Mouse (Mus musculus): ENCODE measurements around the gene Ifitm10. TPM values are rescaled to one million over a fixed set of nuclear protein-coding genes. Genes with fewer than 3 reads are reported as not detected.
"Not testable (repeated sequence)": the region's sequence is repeated elsewhere in the genome, so short reads cannot be mapped to it uniquely, and the experiment has no call there.

Gene Ifitm10
- total and polyA plus RNA-seq, 2 experiments from 2014 or later: 5.6 to 13.0 TPM

DNA sequence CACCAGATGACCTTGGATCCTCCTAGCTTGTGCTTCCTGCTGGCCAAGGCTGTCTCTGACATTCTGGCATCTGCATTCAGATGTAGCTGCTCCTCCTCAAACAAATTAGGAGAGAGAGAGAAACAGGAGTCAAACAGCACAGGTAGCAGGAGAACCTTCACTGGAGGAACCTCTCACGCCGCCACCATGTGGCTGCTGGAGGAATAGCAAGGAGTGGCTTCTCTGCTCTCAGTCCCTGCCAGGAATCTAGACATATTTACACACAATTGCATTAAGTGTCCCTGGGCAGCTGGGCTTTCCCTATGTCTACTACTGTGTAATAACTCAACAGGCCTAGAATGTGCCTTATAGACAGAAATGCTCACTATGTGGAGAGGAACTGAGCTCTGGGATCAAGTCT lies 79.7 kb downstream of the Ifitm10 start:
- not testable (repeated sequence) for H3K27ac ChIP-seq (ENCODE audit: low read depth, low read length); H3K4me1 ChIP-seq (ENCODE audit: insufficient read depth); H3K4me2 ChIP-seq (ENCODE audit: low read depth); H3K9ac ChIP-seq; ATAC-seq; H3K36me3 ChIP-seq (ENCODE audit: insufficient read depth); H3K27me3 ChIP-seq (ENCODE audit: insufficient read depth, low read length); H3K4me3 ChIP-seq (ENCODE audit: low read depth, low read length); H3K9me3 ChIP-seq (ENCODE audit: low read length)
- 0% methylated on average over 2 of the region's 2 CpGs for WGBS
- DNase-seq: peak; percentile 40
- TF ChIP-seq CTCF (IDR thresholded peaks at IDR 0.05; ENCODE audit: low read depth): peak; percentile 71

DNA sequence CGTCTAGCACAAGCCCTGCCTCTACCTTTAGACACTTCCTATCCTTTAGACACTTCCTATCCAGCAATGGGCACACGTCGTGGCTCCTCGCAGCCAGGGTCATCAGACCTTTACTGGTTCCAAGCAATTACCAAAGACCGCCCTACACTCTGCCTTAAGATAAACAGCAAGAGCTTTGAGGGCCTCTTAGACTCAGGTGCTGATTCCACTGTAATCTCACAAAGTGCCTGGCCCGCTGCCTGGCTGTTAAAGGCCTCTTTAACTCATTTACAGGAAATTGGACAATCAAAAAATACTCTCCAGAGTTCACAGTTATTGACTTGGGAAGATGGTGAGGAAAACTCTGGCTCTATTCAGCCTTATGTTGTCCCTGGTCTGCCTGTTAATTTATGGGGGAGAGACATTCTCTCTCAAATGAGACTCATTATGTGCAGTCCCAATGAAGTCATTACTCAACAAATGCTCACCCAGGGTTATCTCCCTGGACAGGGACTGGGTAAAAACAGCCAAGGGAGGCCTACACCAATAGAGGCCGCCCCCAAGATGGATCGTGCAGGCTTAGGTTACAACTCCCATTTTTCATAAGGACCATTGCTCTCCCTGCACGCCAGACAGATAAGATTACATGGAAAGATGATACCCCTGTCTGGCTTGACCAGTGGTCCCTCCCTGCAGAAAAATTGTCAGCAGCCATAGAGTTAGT lies 87.5 kb downstream of the Ifitm10 start:
- H3K9ac ChIP-seq; H3K4me2 ChIP-seq (ENCODE audit: low read depth); H3K27me3 ChIP-seq (ENCODE audit: insufficient read depth, low read length); H3K4me1 ChIP-seq (ENCODE audit: insufficient read depth); H3K27ac ChIP-seq (ENCODE audit: low read depth, low read length); H3K4me3 ChIP-seq (ENCODE audit: low read depth, low read length); ATAC-seq; H3K36me3 ChIP-seq (ENCODE audit: insufficient read depth); H3K9me3 ChIP-seq (ENCODE audit: low read length); DNase-seq: not testable (repeated sequence)
- 84% methylated on average over 9 of the region's 9 CpGs for WGBS

DNA sequence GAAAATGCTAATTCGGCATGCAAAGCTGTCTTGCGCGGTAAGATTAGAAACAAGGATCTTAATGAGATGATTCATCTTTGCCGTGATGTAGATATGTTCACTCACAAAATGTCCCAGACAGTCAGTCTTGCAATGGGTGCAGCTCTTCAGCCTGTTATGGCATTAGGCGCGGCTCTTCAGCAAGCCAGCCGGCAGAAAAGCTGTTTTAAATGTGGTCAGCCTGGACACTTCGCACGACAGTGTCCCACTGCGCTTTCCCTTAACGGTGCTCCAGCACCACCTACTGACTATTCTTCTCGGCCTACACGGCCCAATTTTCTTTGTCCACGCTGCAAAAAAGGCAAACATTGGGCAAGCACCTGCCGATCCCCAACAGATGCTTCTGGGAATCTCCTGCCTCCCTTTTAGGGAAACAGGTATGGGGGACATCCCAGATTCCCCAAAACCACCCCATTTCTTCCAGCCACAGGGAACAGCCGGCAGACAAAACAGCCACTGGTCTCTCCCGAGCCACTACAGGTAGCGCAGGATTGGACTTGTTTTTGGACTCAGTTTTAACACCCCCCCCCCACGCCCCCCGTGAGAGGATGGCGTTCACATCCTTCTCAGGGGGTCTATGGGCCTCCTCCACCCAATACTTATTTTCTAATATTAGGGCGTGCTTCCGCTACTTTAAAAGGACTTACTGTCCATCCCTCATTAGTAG lies 88.3 kb downstream of the Ifitm10 start:
- H3K4me3 ChIP-seq (ENCODE audit: low read depth, low read length): peak overlapping the region; percentile 59
- ATAC-seq (peak; percentile 71), DNase-seq (no peak)
- peak; percentile 54 for TF ChIP-seq CTCF (IDR thresholded peaks at IDR 0.05; ENCODE audit: low read depth)
- 0 out of 2 replicates have a peak, but pooled peaks cover 3% of the 10 kb centered on the region for H3K4me1 ChIP-seq (ENCODE audit: insufficient read depth)
- WGBS: 22% methylated on average over 23 of the region's 23 CpGs
- H3K27ac ChIP-seq (ENCODE audit: low read depth, low read length): peak overlapping the region; percentile 4; the same call in 1 of the 2 replicates
- H3K27me3 ChIP-seq (ENCODE audit: insufficient read depth, low read length): no peaks in the 10 kb centered on the region
- peak overlapping the region; percentile 53; the same call in 1 of the 2 replicates for H3K9ac ChIP-seq
- peak overlapping the region; percentile 82 for H3K4me2 ChIP-seq (ENCODE audit: low read depth)
- no peaks in the 10 kb centered on the region for H3K36me3 ChIP-seq (ENCODE audit: insufficient read depth)
- H3K9me3 ChIP-seq (ENCODE audit: low read length): no peaks in the 10 kb centered on the region

DNA sequence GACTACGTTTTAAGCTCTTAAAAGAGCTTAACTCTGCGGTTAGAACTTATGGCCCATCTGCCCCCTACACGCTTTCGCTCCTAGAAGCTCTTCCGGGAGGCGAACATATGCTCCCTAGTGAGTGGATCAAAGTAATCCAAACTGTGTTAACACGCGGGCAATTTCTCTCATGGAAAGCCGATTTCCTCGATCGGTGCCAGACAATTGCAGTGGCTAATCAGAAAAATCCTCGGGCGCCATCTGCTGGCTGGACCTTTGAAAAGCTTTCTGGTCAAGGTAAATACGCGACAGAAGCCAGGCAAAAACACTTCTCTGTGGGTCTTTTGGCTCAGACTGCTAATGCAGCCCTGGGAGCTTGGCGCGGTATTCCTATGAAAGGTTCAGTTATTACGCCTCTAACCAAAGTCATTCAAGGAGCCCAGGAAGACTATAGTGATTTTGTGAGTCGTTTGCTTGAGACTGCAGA lies 88.9 kb downstream of the Ifitm10 start:
- peak overlapping the region; percentile 59 for H3K4me3 ChIP-seq (ENCODE audit: low read depth, low read length)
- H3K4me2 ChIP-seq (ENCODE audit: low read depth): peak overlapping the region; percentile 82
- peak; percentile 81 for TF ChIP-seq CTCF (IDR thresholded peaks at IDR 0.05; ENCODE audit: low read depth)
- H3K9ac ChIP-seq: peak overlapping the region; percentile 53
- H3K9me3 ChIP-seq (ENCODE audit: low read length): no peaks in the 10 kb centered on the region
- H3K36me3 ChIP-seq (ENCODE audit: insufficient read depth): no peaks in the 10 kb centered on the region
- ATAC-seq: peak; percentile 90
- no peaks in the 10 kb centered on the region for H3K27me3 ChIP-seq (ENCODE audit: insufficient read depth, low read length)
- peak; percentile 95 for DNase-seq
- WGBS: under 1% methylated on average over 19 of the region's 19 CpGs
- 0 out of 2 replicates have a peak, but pooled peaks cover 3% of the 10 kb centered on the region for H3K4me1 ChIP-seq (ENCODE audit: insufficient read depth)
- peak overlapping the region; percentile 42 for H3K27ac ChIP-seq (ENCODE audit: low read depth, low read length)

DNA sequence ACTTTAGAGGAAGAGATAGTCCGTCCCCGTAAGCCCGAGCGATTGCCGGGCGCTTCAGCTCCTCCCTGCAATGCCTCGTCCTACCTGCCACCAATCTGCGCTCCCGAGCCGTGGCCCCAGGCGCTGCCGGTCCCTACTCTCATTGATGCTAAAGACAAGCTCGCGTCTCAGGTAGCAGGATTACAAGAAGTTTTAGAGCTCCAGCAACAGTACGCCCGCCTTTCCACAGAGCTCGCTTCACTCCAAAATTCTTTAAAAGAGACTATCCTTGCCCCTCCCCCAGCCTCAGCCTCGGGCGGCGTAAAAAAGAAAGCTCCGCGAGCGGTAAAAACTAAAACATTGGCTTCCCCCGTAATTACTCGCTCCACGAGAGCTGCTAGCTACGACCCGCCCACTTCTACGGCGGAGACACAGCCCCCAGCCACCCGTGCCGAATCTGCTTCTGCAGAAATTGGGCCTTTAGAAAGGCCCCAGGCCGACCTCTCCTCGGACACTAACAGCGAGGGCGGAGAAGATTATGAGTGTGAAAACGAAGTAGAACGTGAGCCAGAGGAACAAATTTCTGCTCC lies 89.4 kb downstream of the Ifitm10 start:
- Histone ChIP-seq H3K4me3 (ENCODE audit: low read depth, low read length) (peak overlapping the region; percentile 59), H3K4me2 (ENCODE audit: low read depth) (peak overlapping the region; percentile 82), H3K27ac (ENCODE audit: low read depth, low read length) (peak overlapping the region; percentile 42; the same call in 1 of the 2 replicates), H3K4me1 (ENCODE audit: insufficient read depth) (0 out of 2 replicates have a peak, but pooled peaks cover 3% of the 10 kb centered on the region), H3K9ac (peak overlapping the region; percentile 53), H3K27me3 (ENCODE audit: insufficient read depth, low read length) (no peaks in the 10 kb centered on the region), H3K36me3 (ENCODE audit: insufficient read depth) (no peaks in the 10 kb centered on the region), H3K9me3 (ENCODE audit: low read length) (no peaks in the 10 kb centered on the region)
- ATAC-seq (peak; percentile 63), DNase-seq (no peak)
- TF ChIP-seq CTCF (IDR thresholded peaks at IDR 0.05; ENCODE audit: low read depth): no peak; the same call in 1 of the 2 replicates
- WGBS: 2% methylated on average over 38 of the region's 38 CpGs

DNA sequence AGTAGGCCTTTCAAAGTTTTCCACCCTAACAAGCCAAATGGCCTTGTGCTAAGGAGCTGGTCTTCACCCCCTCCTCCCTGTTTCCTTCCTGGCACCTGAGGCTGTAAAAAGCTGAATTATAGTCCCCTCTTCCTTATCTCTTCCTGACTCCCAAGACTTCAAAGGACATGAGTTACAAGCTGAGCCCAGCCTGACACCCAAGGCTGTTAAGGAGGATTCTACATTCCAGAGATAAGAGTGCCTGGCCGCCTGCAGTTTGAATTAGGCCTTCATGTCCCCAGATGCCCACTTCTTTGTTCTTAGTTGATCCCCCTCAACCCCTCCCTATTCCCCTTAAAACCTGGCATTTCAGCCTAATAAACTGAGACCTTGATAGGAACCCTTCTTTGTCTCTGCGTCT lies 90.7 kb downstream of the Ifitm10 start:
- H3K36me3 ChIP-seq (ENCODE audit: insufficient read depth); H3K4me2 ChIP-seq (ENCODE audit: low read depth); DNase-seq; H3K9ac ChIP-seq; H3K27ac ChIP-seq (ENCODE audit: low read depth, low read length); H3K4me1 ChIP-seq (ENCODE audit: insufficient read depth); H3K9me3 ChIP-seq (ENCODE audit: low read length); H3K27me3 ChIP-seq (ENCODE audit: insufficient read depth, low read length); ATAC-seq; H3K4me3 ChIP-seq (ENCODE audit: low read depth, low read length): not testable (repeated sequence)
- WGBS: 33% methylated on average over 2 of the region's 2 CpGs

DNA sequence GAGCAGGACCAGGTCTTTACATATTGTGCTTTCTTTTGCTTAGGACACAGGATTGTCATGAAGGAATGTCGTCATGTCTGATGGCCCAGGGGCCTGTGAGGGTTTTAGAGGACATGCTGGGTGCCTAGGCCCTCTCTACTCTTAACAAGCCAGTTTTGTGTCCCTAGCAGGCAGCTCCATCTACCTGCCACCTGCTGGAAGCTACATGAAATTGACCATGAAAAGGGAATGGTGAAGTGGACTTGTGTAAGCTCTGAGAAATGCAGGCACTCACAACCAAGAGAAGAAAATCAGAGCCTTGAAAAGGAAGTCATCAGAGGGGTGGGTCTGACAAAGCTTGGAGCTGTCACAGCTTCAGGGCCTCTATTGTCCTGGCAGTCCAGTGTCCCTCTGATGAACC lies 94.3 kb downstream of the Ifitm10 start:
- H3K4me1 ChIP-seq (ENCODE audit: insufficient read depth); H3K27ac ChIP-seq (ENCODE audit: low read depth, low read length); ATAC-seq; H3K27me3 ChIP-seq (ENCODE audit: insufficient read depth, low read length); H3K9me3 ChIP-seq (ENCODE audit: low read length); DNase-seq; H3K4me3 ChIP-seq (ENCODE audit: low read depth, low read length); H3K9ac ChIP-seq; H3K36me3 ChIP-seq (ENCODE audit: insufficient read depth); H3K4me2 ChIP-seq (ENCODE audit: low read depth): not testable (repeated sequence)
- 0 out of 2 replicates have a peak, but pooled peaks have one; percentile 24 for TF ChIP-seq CTCF (IDR thresholded peaks at IDR 0.05; ENCODE audit: low read depth)
- WGBS: 71% methylated on average over 1 of the region's 1 CpGs

All from forebrain, postnatal 0 days (tissue).